Mouse (Mus musculus) gastrocnemius, postnatal 14 days (tissue): Measurements from ENCODE around the gene Akap2. TPM values are rescaled to one million over a fixed set of nuclear protein-coding genes. Genes with fewer than 3 reads are reported as not detected.

ENCODE experiments used
- DNase-seq: peaks from one replicate; pipeline ENCODE4 v3.0.0; 2021; ENCODE audit warnings: mixed read lengths
- intact Hi-C: fragments of 180-260 bp; cut with DNase I; formaldehyde crosslinking; loops from one replicate; pipeline ENCODE4 v1.15.1; 2025; ENCODE audit warnings: low total_unique reads
- total RNA-seq, 2 experiments: library from RNA; stranded (reverse); gene quantifications; 2 replicates each; pipeline ENCODE4 v1.2.3; 2021

The Akap2 gene
- total RNA-seq, 2 experiments from 2014 or later: 36.1 to 37.1 TPM

DNA sequence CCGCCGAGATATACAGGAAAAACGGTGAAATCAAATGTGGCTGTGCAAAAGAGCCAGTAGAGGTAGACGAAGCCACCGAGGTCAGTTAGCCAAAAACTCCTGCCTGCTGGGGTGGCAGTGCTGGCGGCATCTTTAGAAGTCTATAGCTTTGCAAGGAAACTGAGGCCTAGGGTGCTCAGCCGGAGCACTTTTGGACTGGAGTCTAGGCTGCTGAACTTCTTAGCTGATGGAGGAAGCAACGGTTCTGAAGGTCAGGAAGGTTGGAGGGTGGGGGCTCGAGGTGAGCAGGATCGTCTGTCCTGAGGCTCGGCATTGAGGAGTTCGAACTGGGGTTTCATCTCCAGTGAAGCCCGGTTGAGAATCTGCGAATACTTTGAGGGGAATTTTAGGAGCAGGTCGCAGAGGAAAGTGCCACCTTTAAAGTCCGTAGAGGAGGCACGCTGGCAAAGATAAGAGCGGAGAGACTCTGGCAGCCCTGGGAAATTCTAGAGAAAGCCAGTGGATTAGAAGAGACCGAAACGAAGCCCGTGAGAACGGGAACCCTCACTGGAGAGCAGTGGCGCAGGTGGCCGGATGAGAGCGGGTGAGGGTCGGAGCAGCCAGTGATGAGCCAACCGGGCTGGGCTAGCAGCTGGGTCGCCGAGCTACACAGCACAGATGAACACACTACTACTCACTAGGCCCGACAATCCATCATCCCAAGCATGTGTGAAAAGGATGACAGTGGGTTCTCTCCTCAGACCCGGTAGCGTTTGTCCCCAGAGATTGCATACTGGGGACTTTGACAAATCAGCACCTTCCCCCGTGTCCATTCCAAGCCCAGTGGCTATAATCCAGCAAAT lies 65.3 kb downstream of the Akap2 start:
- intact Hi-C loops: no loop called here
- peak; percentile 14 for DNase-seq

DNA sequence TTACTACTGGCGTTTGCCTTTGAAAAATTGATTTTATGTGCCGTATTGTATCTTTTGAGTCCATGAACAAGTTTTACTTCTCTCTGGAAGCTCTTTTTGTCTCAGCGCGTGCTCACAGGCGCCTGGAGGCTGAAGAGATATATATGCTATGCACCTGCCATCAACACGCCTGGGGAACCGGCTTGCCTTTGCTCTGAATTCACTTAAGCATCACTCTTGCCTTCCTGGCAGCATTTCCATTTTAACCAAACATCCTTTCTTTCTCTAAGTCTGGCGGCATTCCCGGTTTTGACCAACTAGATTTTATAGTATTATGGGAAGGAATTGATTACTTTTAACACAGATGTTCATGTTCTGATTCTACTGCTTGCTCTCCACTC lies 65.9 kb downstream of the Akap2 start:
- no peak for DNase-seq
- intact Hi-C loops: no loop called here

DNA sequence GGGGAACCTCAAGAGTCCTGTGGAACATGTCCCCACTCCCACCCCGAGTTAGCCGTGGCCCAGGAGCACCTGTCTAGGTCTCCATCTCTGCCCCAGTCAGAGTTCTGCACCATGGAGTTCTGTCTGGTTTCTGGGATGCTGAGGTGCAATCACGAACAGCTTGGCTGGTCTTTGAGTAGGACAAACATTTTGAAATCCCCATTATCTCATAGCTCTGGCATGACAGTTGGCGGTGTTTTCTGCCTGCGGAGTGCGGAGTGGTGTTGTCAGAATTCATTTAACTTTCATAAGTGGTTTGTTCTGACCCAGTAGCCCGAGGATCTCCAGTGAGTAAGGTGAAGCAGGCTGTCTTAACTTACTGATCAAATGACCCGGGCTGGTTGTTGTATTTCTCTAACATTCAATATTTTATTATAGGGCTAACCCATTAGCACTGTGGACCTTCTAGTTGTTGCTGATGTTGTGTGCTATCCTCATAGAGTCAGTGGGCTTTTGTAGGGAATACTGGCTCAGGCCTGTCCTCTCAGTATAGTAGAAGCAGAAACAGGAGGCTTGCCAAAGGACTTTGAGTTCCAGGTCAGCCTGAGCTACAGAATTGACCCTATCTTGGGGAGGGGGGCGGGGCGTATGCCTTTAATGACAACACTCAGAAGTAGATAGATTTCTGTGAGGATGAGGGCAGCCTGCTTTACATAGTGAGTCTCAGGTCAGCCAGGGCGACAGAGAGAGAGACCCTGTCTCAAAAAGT lies 66.6 kb downstream of the Akap2 start:
- intact Hi-C loops: no loop called here
- no peak for DNase-seq

DNA sequence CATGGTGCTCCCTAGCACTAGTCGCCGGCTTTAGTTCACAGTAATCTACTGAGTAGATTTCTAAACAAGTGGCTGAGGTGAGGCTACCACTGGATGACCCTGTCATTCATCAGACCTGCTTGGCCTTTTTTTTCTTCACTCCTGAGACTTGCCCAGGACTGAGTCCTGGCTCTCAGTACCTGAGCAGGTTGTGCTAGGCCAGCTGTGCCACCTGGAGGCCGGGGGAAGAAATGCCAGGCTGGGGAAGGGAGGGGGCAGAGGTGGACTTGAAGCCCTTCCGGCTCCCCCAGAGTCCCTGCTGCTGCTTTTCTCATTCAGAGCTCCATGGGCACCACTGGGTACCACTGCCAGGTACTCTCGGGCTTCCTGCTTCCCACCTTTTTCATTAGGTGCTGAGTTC lies 71.3 kb downstream of the Akap2 start:
- intact Hi-C loops: no loop called here
- peak; percentile 17 for DNase-seq

DNA sequence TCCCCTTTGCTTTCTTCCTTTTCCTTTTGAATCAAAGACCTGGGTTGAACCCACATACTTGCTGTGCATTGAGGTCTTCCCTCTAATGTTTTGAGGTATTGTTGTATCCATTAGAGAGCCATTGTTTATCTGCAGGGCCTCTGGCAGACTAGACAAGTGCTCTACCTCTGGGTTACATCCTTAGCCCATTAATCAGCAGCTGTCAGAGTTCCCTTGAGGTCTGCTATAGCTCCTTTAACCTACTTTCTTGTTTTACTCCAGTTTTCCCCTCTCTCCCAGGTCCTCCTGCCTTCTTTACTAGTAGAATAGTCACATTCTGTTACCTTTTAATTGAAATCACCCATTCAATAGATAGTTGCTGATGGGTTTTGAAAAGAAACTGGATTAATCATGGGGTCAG lies 71.7 kb downstream of the Akap2 start:
- DNase-seq: no peak
- intact Hi-C loops: no loop called here

DNA sequence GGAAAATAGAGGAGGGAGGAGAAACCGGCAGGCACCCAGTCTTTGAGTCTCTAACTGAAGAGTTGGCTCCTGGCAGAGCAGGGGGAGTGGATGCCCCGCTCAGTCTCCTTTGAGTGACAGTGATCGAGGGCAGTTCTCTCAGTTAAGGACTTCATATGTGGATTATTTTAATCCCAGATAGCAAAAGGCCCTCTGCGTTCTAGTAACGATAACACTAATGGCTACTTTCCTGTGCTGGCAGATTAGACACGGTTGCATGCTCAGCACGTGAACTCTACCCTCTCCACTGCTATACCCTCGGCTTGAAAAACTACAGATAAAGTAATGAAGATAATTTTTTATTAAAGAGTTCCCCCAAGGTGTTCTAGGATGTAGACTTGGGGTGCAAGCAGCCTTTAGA lies 76.5 kb downstream of the Akap2 start:
- intact Hi-C loops: loop anchor here (10.0 kb wide), 1 partner anchor 91 kb away; no protein-coding TSS in a partner anchor
- no peak for DNase-seq

DNA sequence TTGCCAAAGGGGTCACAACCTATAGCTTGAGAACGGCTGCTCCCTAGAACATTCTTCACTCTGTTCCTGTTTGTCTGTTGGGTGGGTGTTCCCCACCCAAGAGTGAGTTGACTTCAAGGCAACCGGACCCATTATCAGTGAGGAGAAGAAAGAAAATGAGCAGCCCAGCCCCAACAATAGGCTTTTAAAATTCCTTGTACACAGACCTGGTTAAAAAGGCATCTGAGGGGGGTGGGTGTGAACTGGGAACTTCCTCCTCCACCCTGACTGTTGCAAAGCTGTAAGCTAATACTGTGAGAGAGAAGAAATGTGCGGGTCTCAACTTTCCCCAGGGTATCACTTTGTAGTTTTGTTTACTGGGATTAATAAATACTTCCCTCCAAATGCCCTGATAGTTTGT lies 77.1 kb downstream of the Akap2 start:
- DNase-seq: no peak
- intact Hi-C loops: loop anchor here (10.0 kb wide), 1 partner anchor 90 kb away; no protein-coding TSS in a partner anchor

DNA sequence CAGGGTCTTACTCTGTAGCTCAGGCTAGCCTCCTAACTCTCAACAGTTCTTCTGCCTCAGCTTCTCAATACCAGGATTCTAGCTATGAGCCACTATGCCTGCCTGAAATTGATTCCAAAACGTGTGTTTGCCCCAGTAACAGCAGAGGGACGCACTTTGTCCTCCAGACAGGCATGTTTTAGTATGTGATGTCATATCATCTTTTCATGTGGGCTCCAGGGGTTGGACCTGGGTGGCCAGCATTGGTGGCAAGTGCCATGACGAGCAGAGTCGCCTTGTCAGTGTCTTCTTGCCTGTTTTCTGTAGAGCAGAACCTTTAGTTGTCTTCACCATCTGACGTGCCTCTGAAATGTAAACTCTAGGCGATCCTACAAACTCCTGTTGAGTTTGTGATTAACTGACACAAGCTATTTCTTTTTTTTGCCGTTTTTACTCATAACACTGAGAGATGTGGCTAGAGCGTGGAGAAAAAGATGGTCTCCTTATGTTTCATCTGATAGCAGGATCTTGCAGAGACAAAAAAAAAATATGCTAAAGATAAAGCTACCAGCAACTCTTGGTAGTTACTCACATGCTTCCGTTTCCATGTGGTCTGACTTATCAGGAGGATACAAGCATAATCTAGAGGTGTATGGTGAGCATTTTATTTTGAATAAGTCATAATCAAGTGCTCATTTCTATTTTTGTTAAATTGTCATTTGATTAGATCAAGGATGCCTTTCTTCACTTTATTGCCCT lies 80.3 kb downstream of the Akap2 start:
- intact Hi-C loops: loop anchor here (10.0 kb wide), 1 partner anchor 87 kb away; no protein-coding TSS in a partner anchor

DNA sequence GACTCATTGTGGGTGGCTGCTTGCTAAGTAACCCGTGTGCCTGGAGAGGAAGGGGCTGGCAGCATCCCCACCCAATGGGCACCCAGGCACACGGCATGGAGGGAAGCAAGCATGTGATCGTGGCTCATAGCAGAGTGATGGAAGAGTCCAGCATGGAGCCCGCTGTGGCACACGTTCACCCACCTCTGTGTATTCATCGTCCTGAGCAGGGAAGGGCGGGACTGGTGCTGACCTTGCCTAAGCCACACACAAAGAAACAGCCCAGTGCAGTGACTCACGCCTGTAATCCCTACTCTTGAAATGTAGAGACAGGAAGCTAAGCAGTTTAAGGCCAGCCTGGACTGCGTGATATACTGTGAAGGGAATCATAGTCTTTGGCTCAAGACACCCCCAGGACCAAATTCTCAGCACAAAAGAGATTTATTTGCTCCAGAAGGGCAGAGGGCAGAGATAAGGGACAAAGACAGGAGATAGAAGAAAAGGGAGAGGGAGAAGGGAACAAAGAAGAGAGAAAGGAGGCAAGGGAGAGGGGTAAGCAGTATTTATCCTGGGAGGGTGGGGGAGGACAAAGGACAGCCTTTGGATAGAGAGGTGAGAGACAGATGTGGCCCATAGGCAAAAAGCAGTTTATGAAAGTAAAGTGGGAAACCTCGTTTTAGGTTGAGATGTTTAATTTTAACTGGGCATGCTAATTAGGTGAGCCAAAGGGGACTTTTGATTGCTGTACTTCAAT lies 81.0 kb downstream of the Akap2 start:
- intact Hi-C loops: loop anchor here (10.0 kb wide), 1 partner anchor 86 kb away; no protein-coding TSS in a partner anchor

More for the DNA sequence above, 80.3 kb downstream of the Akap2 start:
- no peak for DNase-seq

DNA sequence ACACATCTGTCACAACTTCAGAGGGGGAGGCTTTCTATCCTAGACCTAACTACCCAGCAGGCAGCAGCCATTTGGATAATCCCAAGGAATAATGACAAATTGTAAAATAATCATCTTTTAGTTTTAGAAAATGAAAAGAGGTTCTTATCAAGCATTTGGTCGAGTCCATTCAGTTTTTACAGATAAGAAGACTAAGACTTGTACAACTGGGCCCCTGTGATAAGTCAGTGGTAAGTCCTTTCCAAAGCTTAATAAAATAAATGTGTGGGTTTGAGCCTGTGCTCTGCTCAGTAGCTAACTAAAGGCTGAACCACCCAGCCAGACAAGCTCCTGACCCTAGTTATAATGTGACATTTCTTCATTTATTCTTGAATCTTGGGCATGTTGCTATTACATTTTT lies 81.8 kb downstream of the Akap2 start:
- no peak for DNase-seq
- intact Hi-C loops: loop anchor here (10.0 kb wide), 1 partner anchor 86 kb away; no protein-coding TSS in a partner anchor

More for the DNA sequence above, 81.0 kb downstream of the Akap2 start:
- no peak for DNase-seq

DNA sequence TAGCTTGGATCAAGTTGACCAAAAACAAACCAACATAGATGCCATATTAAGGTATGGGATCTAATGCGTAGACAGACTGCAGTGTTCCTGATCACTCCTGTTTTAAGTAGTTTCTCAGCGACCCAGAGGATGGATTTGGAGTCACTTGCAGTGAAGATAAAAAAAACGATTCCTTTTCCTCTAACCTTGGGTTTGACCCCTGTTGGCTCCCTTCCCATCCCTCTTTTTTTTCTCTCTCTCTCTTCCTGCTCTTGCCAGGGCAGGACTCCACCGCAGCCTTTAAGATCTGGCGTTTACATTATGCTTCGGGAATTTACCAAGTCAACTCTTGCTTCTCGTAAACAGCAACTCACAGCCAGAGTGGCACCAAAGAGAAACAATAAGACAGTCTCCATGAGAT lies 83.8 kb downstream of the Akap2 start:
- no peak for DNase-seq
- intact Hi-C loops: no loop called here

DNA sequence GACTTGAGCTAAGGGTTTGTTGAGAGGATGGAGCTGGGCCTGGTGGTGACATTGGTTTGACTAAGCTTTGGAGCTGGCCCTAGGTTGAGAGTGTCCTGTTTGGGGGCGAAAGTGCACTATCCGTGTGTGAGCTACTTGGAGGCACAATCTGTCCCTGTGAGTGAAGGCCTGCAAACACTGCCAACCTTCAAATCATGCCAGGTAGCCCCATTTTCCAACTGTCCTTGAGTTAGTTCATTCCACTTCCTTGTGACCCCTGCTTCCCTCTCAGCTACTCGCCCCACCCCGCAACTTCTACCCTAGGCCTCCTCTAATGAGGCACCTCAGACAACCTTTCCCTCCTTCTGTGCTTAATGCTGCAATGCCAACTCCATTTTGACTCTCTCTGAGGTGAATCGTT lies 84.5 kb downstream of the Akap2 start:
- no peak for DNase-seq
- intact Hi-C loops: no loop called here

DNA sequence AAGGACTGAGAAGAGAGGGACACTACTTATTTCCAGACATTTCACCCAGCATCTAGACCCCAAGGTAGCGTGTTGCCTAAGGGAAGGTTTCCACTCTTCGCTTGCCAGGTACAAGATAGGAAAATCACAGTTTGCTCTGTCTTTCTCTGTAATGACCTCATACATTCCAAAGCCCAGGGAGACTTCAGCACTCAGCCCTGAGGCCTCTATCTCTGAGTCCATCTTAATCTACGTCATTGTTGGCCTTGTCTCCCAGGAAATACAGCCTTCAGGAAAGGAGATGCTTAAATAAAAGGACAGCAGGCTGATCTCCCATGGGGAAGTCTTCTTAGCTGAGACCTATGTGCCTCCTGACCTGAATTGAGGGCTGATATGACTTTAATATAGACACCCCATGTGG lies 85.0 kb downstream of the Akap2 start:
- no peak for DNase-seq
- intact Hi-C loops: no loop called here

DNA sequence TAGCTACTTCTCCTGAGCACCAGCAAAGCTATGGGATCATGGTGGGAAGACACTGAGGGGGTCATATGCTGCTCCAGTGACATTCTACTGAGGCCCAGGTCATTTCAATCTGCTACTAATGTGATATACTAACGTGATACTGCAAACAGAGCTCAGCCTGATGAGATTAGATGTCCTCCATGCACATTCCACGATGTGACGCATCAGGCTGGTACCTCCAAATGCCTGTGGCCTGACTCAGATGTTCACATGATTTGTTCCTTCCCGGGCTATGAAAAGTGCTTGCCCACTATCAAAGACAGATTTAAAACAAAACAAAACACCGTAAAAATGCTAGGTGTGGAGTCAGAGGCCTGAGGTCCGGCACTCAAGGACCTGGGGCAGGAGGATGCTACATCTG lies 87.4 kb downstream of the Akap2 start:
- no peak for DNase-seq
- intact Hi-C loops: no loop called here

DNA sequence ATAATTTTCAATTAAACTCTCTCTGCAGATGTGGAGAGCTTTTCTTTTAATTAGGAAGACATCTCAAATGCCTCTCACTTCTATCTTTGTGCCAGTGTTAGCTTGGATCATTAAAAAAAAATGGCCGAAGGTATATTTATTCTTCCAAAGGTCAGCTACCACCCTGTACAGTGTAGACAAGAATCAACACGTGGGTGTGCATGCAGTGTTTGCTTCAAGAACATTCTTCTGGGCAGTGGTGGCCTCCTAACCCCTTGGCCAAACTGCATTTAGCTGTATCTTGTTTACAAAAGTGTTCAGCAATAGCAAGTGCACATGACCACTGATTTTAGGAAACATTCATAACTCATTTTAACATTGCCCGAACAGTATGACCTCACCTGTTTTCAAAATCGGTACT lies 92.0 kb downstream of the Akap2 start:
- intact Hi-C loops: no loop called here
- no peak for DNase-seq

DNA sequence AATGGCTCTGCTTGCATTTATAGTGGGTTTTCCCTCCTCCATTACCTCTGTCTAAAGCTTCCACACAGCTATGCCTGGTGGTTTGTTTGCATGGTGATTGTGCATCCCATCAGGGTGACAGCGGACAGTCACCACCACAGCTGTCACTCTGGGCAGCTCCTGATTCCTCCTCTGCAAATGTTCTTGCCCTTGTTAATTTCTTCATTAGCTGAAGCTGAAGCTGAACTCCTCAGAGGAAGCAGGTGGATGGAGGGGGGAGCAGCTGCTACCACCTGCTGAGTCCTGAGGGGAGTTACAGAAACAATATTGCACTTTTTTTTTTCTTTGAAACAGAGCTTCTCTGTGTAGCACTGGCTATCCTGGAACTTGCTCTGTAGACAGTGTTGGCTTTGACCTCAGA lies 94.6 kb downstream of the Akap2 start:
- DNase-seq: no peak
- intact Hi-C loops: no loop called here

DNA sequence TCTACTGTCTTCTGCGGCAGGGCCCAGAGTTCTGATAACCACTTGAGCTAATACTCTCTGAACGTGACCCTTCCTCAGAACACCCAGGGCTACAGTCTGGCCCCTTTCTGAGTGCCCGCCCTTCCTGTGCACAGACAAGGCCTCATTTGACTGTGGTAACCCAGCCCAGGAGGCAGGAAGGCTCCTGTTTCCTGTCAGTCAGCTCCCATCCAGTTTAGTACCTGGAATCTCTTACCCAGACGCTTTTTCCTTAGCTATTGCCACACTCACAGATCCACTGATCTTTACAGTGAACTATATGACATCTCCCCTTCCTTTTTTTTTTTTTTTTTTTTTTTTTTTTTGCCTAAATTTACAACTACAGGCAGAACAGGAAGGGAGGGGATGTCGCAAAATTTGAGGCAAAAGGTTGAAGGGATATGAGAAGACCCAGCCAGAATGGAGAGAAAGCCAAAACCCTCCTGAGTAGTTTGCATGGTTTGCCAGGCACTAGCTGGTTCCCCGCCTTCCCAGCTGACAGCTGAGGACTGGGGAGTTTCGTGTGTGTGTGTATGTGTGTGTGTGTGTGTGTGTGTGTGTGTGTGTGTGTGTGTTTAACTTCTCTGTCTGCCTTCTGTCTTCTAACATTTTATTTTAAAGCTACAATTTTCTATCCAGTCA lies 95.6 kb downstream of the Akap2 start:
- intact Hi-C loops: no loop called here
- DNase-seq: no peak

DNA sequence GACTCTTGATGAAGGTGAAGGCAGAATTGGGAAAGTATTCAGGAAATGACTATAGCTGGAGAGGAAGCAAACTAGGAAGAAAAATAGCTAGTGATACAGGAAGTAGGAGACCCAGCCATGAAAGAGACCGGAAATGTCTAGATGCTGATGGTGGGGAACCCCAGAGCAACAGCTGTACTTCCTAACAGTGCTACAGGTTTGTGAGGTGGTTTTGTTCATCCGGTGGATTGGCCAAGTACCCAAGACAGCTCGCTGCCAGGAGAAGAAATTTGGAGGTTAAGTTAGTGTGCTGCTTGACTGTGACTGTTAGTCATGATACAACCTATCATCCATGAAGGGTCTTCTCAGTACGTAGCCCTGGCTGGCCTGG lies 96.1 kb downstream of the Akap2 start:
- DNase-seq: no peak
- intact Hi-C loops: no loop called here

DNA sequence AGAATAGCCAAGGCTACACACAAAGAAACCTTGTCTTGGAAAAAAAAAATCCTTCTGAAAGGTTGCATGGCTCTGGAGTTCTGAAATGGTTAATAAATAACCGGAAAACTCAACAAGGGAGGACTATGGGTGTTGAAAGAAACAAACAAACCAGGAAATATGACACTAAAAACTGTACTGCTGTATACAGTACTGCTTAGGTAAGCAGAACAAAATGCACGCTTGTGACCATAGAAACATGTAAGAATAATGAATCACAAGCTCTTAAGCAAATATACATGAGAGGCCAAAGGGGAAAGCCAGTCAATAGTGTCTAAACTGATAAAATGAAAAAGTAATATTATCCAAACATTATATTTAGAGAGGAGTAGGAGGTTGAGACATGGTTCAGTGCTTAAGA lies 97.9 kb downstream of the Akap2 start:
- intact Hi-C loops: no loop called here
- no peak for DNase-seq
